Mouse (Mus musculus): ENCODE measurements at regions not wholly inside any gene's neighbourhood (a gene's known extent, or its start where the extent isn't known, plus 50 kb on each side); places are given as distances from the start of the nearest gene placed in this dataset.

- ATAC-seq, result no peak
- H3K36me3 ChIP-seq (ENCODE audit: control insufficient read depth, insufficient read depth, low read length), result no peaks in the 10 kb centered on the region
- 79% methylated on average over 2 of the region's 2 CpGs for WGBS
- H3K27ac ChIP-seq (ENCODE audit: low read length), result no peak overlapping the region
- no peaks in the 10 kb centered on the region for H3K9me3 ChIP-seq (ENCODE audit: control insufficient read depth, low read length)
- H3K27me3 ChIP-seq (replicated peaks; ENCODE audit: control insufficient read depth, insufficient read depth, low read length), result no peaks in the 10 kb centered on the region
- H3K4me1 ChIP-seq (ENCODE audit: control insufficient read depth, insufficient read depth, low read length), result no peaks in the 10 kb centered on the region
- H3K4me3 ChIP-seq (ENCODE audit: low read length), result no peak overlapping the region
- H3K9ac ChIP-seq (ENCODE audit: low read depth, low read length), result no peak overlapping the region
- H3K4me2 ChIP-seq (ENCODE audit: low read depth, low read length), result no peak overlapping the region
Measured at GRCm38 (mm10) chr9:30777816-30778215, 144.4 kb downstream of the Adamts15 start.

- H3K36me3 ChIP-seq (ENCODE audit: control insufficient read depth, insufficient read depth, low read length), result no peaks in the 10 kb centered on the region
- no peak overlapping the region for H3K4me2 ChIP-seq (ENCODE audit: low read depth, low read length)
- H3K27me3 ChIP-seq (replicated peaks; ENCODE audit: control insufficient read depth, insufficient read depth, low read length), result no peaks in the 10 kb centered on the region
- WGBS, result 42% methylated on average over 6 of the region's 6 CpGs
- H3K27ac ChIP-seq (ENCODE audit: low read length), result no peak overlapping the region
- no peak overlapping the region for H3K4me3 ChIP-seq (ENCODE audit: low read length)
- no peaks in the 10 kb centered on the region for H3K9me3 ChIP-seq (ENCODE audit: control insufficient read depth, low read length)
- no peak overlapping the region for H3K9ac ChIP-seq (ENCODE audit: low read depth, low read length)
- no peak for ATAC-seq
- no peaks in the 10 kb centered on the region for H3K4me1 ChIP-seq (ENCODE audit: control insufficient read depth, insufficient read depth, low read length)
Measured at GRCm38 (mm10) chr9:30775161-30775560, 147.1 kb downstream of the Adamts15 start.

- Histone ChIP-seq H3K4me2 (ENCODE audit: low read depth, low read length) (no peak overlapping the region), H3K4me1 (ENCODE audit: control insufficient read depth, insufficient read depth, low read length) (0 out of 2 replicates have a peak, but pooled peaks cover 2% of the 10 kb centered on the region), H3K27me3 (replicated peaks; ENCODE audit: control insufficient read depth, insufficient read depth, low read length) (no peaks in the 10 kb centered on the region), H3K36me3 (ENCODE audit: control insufficient read depth, insufficient read depth, low read length) (no peaks in the 10 kb centered on the region), H3K4me3 (ENCODE audit: low read length) (no peak overlapping the region), H3K9me3 (ENCODE audit: control insufficient read depth, low read length) (no peaks in the 10 kb centered on the region), H3K27ac (ENCODE audit: low read length) (no peak overlapping the region), H3K9ac (ENCODE audit: low read depth, low read length) (no peak overlapping the region)
- ATAC-seq, result no peak
- WGBS, result 76% methylated on average over 3 of the region's 3 CpGs
Measured at GRCm38 (mm10) chr9:30772456-30772855, 149.8 kb downstream of the Adamts15 start.

- 51% methylated on average over 8 of the region's 8 CpGs for WGBS
- no peaks in the 10 kb centered on the region for H3K27me3 ChIP-seq (replicated peaks; ENCODE audit: control insufficient read depth, insufficient read depth, low read length)
Measured at GRCm38 (mm10) chr9:30770436-30771173, 151.6 kb downstream of the Adamts15 start.

GRCm38 (mm10) chr9:30769435-30769729 is 152.9 kb downstream of the Adamts15 start:
- H3K36me3 ChIP-seq (ENCODE audit: control insufficient read depth, insufficient read depth, low read length), result no peaks in the 10 kb centered on the region

More at GRCm38 (mm10) chr9:30770436-30771173, 151.6 kb downstream of the Adamts15 start:
- H3K4me3 ChIP-seq (ENCODE audit: low read length), result no peak overlapping the region
- H3K9ac ChIP-seq (ENCODE audit: low read depth, low read length), result no peak overlapping the region
- H3K9me3 ChIP-seq (ENCODE audit: control insufficient read depth, low read length), result no peaks in the 10 kb centered on the region
- no peak for ATAC-seq
- no peak overlapping the region for H3K27ac ChIP-seq (ENCODE audit: low read length)
- no peak overlapping the region for H3K4me2 ChIP-seq (ENCODE audit: low read depth, low read length)
- H3K4me1 ChIP-seq (ENCODE audit: control insufficient read depth, insufficient read depth, low read length), result 0 out of 2 replicates have a peak, but pooled peaks cover 2% of the 10 kb centered on the region
- no peaks in the 10 kb centered on the region for H3K36me3 ChIP-seq (ENCODE audit: control insufficient read depth, insufficient read depth, low read length)

GRCm38 (mm10) chr9:30768665-30769434 is 153.4 kb downstream of the Adamts15 start:
- H3K36me3 ChIP-seq (ENCODE audit: control insufficient read depth, insufficient read depth, low read length), result no peaks in the 10 kb centered on the region
- no peaks in the 10 kb centered on the region for H3K27me3 ChIP-seq (replicated peaks; ENCODE audit: control insufficient read depth, insufficient read depth, low read length)
- 0 out of 2 replicates have a peak, but pooled peaks cover 2% of the 10 kb centered on the region for H3K4me1 ChIP-seq (ENCODE audit: control insufficient read depth, insufficient read depth, low read length)
- H3K4me3 ChIP-seq (ENCODE audit: low read length), result no peak overlapping the region
- ATAC-seq, result peak; percentile 52; the same call in 1 of the 2 replicates
- no peak overlapping the region for H3K9ac ChIP-seq (ENCODE audit: low read depth, low read length)
- H3K9me3 ChIP-seq (ENCODE audit: control insufficient read depth, low read length), result no peaks in the 10 kb centered on the region
- H3K27ac ChIP-seq (ENCODE audit: low read length), result peak overlapping the region; percentile 13; the same call in 1 of the 2 replicates
- no peak overlapping the region for H3K4me2 ChIP-seq (ENCODE audit: low read depth, low read length)
- WGBS, result 46% methylated on average over 7 of the region's 7 CpGs

More at GRCm38 (mm10) chr9:30769435-30769729, 152.9 kb downstream of the Adamts15 start:
- 56% methylated on average over 4 of the region's 4 CpGs for WGBS
- Histone ChIP-seq H3K9ac (ENCODE audit: low read depth, low read length) (no peak overlapping the region), H3K9me3 (ENCODE audit: control insufficient read depth, low read length) (no peaks in the 10 kb centered on the region), H3K4me3 (ENCODE audit: low read length) (no peak overlapping the region), H3K4me2 (ENCODE audit: low read depth, low read length) (no peak overlapping the region), H3K4me1 (ENCODE audit: control insufficient read depth, insufficient read depth, low read length) (0 out of 2 replicates have a peak, but pooled peaks cover 2% of the 10 kb centered on the region), H3K27ac (ENCODE audit: low read length) (no peak overlapping the region), H3K27me3 (replicated peaks; ENCODE audit: control insufficient read depth, insufficient read depth, low read length) (no peaks in the 10 kb centered on the region)
- ATAC-seq, result 0 out of 2 replicates have a peak, but pooled peaks have one; percentile 26

GRCm38 (mm10) chr9:30766701-30767100 is 155.6 kb downstream of the Adamts15 start:
- Histone ChIP-seq H3K27ac (ENCODE audit: low read length) (no peak overlapping the region), H3K4me3 (ENCODE audit: low read length) (no peak overlapping the region)
- 92% methylated on average over 6 of the region's 6 CpGs for WGBS

DNA sequence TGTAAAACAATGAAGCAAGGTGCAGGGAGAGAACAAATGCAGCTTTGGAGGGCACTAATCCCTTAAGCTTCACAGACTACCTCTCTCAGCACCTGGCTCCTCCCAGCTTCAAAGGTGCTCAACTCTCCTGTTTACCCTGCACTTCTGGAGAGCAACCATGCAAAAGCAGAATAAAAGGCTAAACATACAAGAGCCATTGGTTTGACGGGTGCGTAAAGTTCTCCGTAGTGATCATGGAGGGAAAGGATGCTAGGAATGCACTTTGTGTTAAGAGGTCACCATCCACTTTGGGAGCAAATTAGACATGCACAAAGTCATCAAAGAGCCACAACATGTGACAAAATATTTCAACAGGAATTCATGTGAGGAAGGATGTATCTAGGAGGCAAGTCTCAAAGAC is 156.1 kb downstream of the Adamts15 start:
- Histone ChIP-seq H3K4me3 (ENCODE audit: low read length) (no peak overlapping the region), H3K27me3 (replicated peaks; ENCODE audit: control insufficient read depth, insufficient read depth, low read length) (no peaks in the 10 kb centered on the region), H3K9ac (ENCODE audit: low read depth, low read length) (no peak overlapping the region), H3K4me2 (ENCODE audit: low read depth, low read length) (no peak overlapping the region), H3K9me3 (ENCODE audit: control insufficient read depth, low read length) (no peaks in the 10 kb centered on the region), H3K36me3 (ENCODE audit: control insufficient read depth, insufficient read depth, low read length) (no peaks in the 10 kb centered on the region), H3K27ac (ENCODE audit: low read length) (no peak overlapping the region), H3K4me1 (ENCODE audit: control insufficient read depth, insufficient read depth, low read length) (0 out of 2 replicates have a peak, but pooled peaks cover 2% of the 10 kb centered on the region)
- no peak for ATAC-seq
- WGBS, result 77% methylated on average over 3 of the region's 3 CpGs

More at GRCm38 (mm10) chr9:30766701-30767100, 155.6 kb downstream of the Adamts15 start:
- no peak for ATAC-seq
- Histone ChIP-seq H3K4me2 (ENCODE audit: low read depth, low read length) (no peak overlapping the region), H3K4me1 (ENCODE audit: control insufficient read depth, insufficient read depth, low read length) (0 out of 2 replicates have a peak, but pooled peaks cover 2% of the 10 kb centered on the region), H3K27me3 (replicated peaks; ENCODE audit: control insufficient read depth, insufficient read depth, low read length) (no peaks in the 10 kb centered on the region), H3K9ac (ENCODE audit: low read depth, low read length) (no peak overlapping the region), H3K36me3 (ENCODE audit: control insufficient read depth, insufficient read depth, low read length) (no peaks in the 10 kb centered on the region), H3K9me3 (ENCODE audit: control insufficient read depth, low read length) (no peaks in the 10 kb centered on the region)

GRCm38 (mm10) chr9:30765017-30765569 is 157.2 kb downstream of the Adamts15 start:
- Histone ChIP-seq H3K4me1 (ENCODE audit: control insufficient read depth, insufficient read depth, low read length) (0 out of 2 replicates have a peak, but pooled peaks cover 2% of the 10 kb centered on the region), H3K9ac (ENCODE audit: low read depth, low read length) (no peak overlapping the region), H3K4me3 (ENCODE audit: low read length) (no peak overlapping the region), H3K27ac (ENCODE audit: low read length) (no peak overlapping the region), H3K27me3 (replicated peaks; ENCODE audit: control insufficient read depth, insufficient read depth, low read length) (no peaks in the 10 kb centered on the region), H3K9me3 (ENCODE audit: control insufficient read depth, low read length) (no peaks in the 10 kb centered on the region), H3K4me2 (ENCODE audit: low read depth, low read length) (no peak overlapping the region), H3K36me3 (ENCODE audit: control insufficient read depth, insufficient read depth, low read length) (no peaks in the 10 kb centered on the region)
- ATAC-seq, result peak; percentile 50
- WGBS, result 60% methylated on average over 7 of the region's 7 CpGs
